Mouse (Mus musculus) heart, adult 2 months (tissue): ENCODE results near the gene Rftn2. TPM values are rescaled to one million over a fixed set of nuclear protein-coding genes. Genes with fewer than 3 reads are reported as not detected.

ENCODE experiments used
- DNase-seq, 2 experiments: peaks; one replicate each; pipeline ENCODE4 v3.0.0; 2021
- H3K27ac ChIP-seq: fragments of 200-600 bp; 2 replicates; pipeline ENCODE4 v1.8.1; 2022
- H3K27me3 ChIP-seq: fragments of 200-500 bp; 2 replicates; pipeline ENCODE4 v1.6.1; 2012; ENCODE audit warnings: mild to moderate bottlenecking, low read length, inconsistent platforms, mixed read lengths; ENCODE audit not compliant: control insufficient read depth, insufficient read depth
- H3K36me3 ChIP-seq: fragments of 200-500 bp; 2 replicates; pipeline ENCODE4 v1.6.1; 2012; ENCODE audit warnings: low read length, inconsistent platforms; ENCODE audit not compliant: control insufficient read depth, insufficient read depth
- H3K4me1 ChIP-seq: fragments of 200-500 bp; 2 replicates; pipeline ENCODE4 v1.6.1; 2011; ENCODE audit warnings: low read length; ENCODE audit not compliant: control insufficient read depth, insufficient read depth
- H3K4me3 ChIP-seq: fragments of 200-600 bp; 2 replicates; pipeline ENCODE4 v1.8.1; 2022
- H3K79me2 ChIP-seq: fragments of 200-500 bp; replicated peaks from 2 replicates; pipeline ENCODE4 v1.6.1; 2012; ENCODE audit warnings: mild to moderate bottlenecking, inconsistent platforms, low read length, moderate library complexity, mixed read lengths; ENCODE audit not compliant: control insufficient read depth, insufficient read depth
- H3K9ac ChIP-seq: fragments of 200-500 bp; 2 replicates; pipeline ENCODE4 v1.6.1; 2012; ENCODE audit warnings: low read depth, mild to moderate bottlenecking, control low read depth, inconsistent platforms, low read length, mixed read lengths
- CTCF ChIP-seq: fragments of 200-600 bp; IDR thresholded peaks from 2 replicates; pipeline ENCODE4 v1.8.1; 2022; ENCODE audit warnings: antibody characterized with exemption, mild to moderate bottlenecking, moderate library complexity
- EP300 ChIP-seq: fragments of 200-500 bp; IDR thresholded peaks from 2 replicates; pipeline ENCODE4 v1.6.1; 2011; ENCODE audit warnings: low read depth, low read length, control low read depth; ENCODE audit not compliant: insufficient read depth
- POLR2A ChIP-seq: fragments of 200-500 bp; IDR thresholded peaks from 2 replicates; pipeline ENCODE4 v1.6.1; 2011; ENCODE audit warnings: mild to moderate bottlenecking, low read depth, low read length, control low read depth; ENCODE audit not compliant: insufficient read depth
- WGBS: fragments of 180-500 bp; shearing (Covaris S2); methylation state at CpG from one replicate; pipeline ENCODE4 v1.1.7; 2018; 5-methylcytosine and 5-hydroxymethylcytosine counted together
- intact Hi-C: fragments of 180-260 bp; cut with DNase I; formaldehyde crosslinking; loops from one replicate; pipeline ENCODE4 v1.15.1; 2025
- polyA plus RNA-seq: library from polyadenylated mRNA; depleted of rRNA; stranded (reverse); fragments of >200 nt; gene quantifications from 2 replicates; pipeline ENCODE4 v1.2.3, GENCODE M21; 2012
- total RNA-seq, 2 experiments: library from RNA; stranded (reverse); gene quantifications; 2 replicates each; pipeline ENCODE4 v1.2.3; 2021

Gene Rftn2
- total and polyA plus RNA-seq, 3 experiments: 2.7 to 12.8 (median 12.1) TPM

DNA sequence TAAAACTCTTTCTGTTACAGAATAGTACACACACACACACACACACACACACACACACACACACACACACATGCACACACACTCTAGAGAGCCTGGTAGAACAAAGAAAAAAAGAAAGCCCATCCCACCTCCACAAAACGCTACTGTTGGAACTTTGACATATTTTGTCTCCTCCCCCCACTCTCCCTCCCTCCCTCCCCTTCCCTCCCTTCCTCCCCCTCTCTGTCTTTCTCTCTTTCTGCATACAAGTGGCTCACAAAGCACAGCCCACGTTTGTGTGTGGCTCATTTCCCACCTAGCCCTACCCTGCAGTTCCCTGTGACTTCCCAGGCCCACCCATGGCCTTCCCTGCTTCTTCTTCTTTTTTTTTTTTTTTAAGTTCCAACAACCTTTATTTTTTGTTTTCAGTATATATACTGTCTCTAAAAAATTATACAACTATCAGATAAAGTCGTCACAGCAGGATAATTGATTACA is 52.0 kb downstream of the Rftn2 start:
- no peak for TF ChIP-seq POLR2A
- TF ChIP-seq CTCF: no peak
- no peak for TF ChIP-seq EP300
- no peak for DNase-seq
- intact Hi-C loops: no loop called here
- no peak overlapping the region for H3K9ac ChIP-seq
- H3K27me3 ChIP-seq: no peaks in the 10 kb centered on the region
- no peaks in the 10 kb centered on the region for H3K36me3 ChIP-seq
- no peaks in the 10 kb centered on the region for H3K4me1 ChIP-seq
- no peak overlapping the region for H3K4me3 ChIP-seq
- H3K27ac ChIP-seq: no peak overlapping the region
- 37% methylated on average over 3 of the region's 3 CpGs for WGBS
- no peaks in the 10 kb centered on the region for H3K79me2 ChIP-seq

GRCm38 (mm10) chr1:55173720-55174557 is 52.6 kb downstream of the Rftn2 start:
- no peak overlapping the region for H3K9ac ChIP-seq
- WGBS: 85% methylated on average over 10 of the region's 10 CpGs
- no peaks in the 10 kb centered on the region for H3K27me3 ChIP-seq
- H3K4me3 ChIP-seq: no peak overlapping the region
- H3K4me1 ChIP-seq: no peaks in the 10 kb centered on the region
- H3K27ac ChIP-seq: no peak overlapping the region
- no peak for DNase-seq
- intact Hi-C loops: no loop called here
- TF ChIP-seq EP300 (no peak), POLR2A (no peak), CTCF (no peak)
- no peaks in the 10 kb centered on the region for H3K79me2 ChIP-seq
- H3K36me3 ChIP-seq: no peaks in the 10 kb centered on the region

- no peaks in the 10 kb centered on the region for H3K27me3 ChIP-seq
- intact Hi-C loops: no loop called here
- H3K27ac ChIP-seq: no peak overlapping the region
- DNase-seq: no peak
- no peaks in the 10 kb centered on the region for H3K79me2 ChIP-seq
- WGBS: 64% methylated on average over 22 of the region's 22 CpGs
- no peak overlapping the region for H3K4me3 ChIP-seq
- H3K36me3 ChIP-seq: no peaks in the 10 kb centered on the region
- TF ChIP-seq CTCF (no peak), POLR2A (no peak), EP300 (no peak)
- no peak overlapping the region for H3K9ac ChIP-seq
- H3K4me1 ChIP-seq: no peaks in the 10 kb centered on the region
These were observed 54.9 kb downstream of the Rftn2 start for GRCm38 (mm10) chr1:55171361-55172325.

- H3K4me3 ChIP-seq: no peak overlapping the region
- TF ChIP-seq EP300 (no peak), CTCF (no peak), POLR2A (no peak)
- no peak overlapping the region for H3K27ac ChIP-seq
- no peaks in the 10 kb centered on the region for H3K79me2 ChIP-seq
- no peak for DNase-seq
- no peak overlapping the region for H3K9ac ChIP-seq
- no peaks in the 10 kb centered on the region for H3K27me3 ChIP-seq
- WGBS: 94% methylated on average over 4 of the region's 4 CpGs
- H3K4me1 ChIP-seq: no peaks in the 10 kb centered on the region
- H3K36me3 ChIP-seq: no peaks in the 10 kb centered on the region
- intact Hi-C loops: no loop called here
These were observed 58.0 kb downstream of the Rftn2 start for GRCm38 (mm10) chr1:55168591-55168990.

DNA sequence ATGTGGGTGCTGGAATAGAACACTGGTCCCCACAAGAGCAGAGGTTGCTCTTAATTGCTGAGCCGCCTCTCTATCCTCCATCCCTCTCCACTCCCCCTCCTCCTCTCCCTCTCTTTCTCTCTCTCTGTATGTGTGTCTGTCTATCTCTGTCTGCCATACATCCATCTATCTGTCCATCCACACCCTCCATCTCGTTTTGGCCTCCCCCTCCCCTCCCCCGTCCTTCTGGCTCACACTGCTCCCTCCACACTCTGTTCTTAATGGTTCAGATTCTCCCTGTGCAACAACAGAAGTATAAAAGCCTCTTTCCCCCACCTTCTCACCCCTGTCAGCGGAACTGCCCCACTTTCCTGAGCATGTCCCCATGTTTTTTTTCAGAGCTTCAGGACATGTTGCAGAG is 59.0 kb downstream of the Rftn2 start:
- H3K79me2 ChIP-seq: no peaks in the 10 kb centered on the region
- H3K27me3 ChIP-seq: no peaks in the 10 kb centered on the region
- 87% methylated on average over 4 of the region's 4 CpGs for WGBS
- no peak for TF ChIP-seq POLR2A
- no peak for TF ChIP-seq EP300
- no peak for TF ChIP-seq CTCF
- no peak overlapping the region for H3K4me3 ChIP-seq
- H3K4me1 ChIP-seq: no peaks in the 10 kb centered on the region
- no peak overlapping the region for H3K27ac ChIP-seq
- H3K36me3 ChIP-seq: no peaks in the 10 kb centered on the region
- H3K9ac ChIP-seq: no peak overlapping the region
- no peak for DNase-seq
- intact Hi-C loops: no loop called here
